Mouse (Mus musculus) liver, adult (tissue): ENCODE results near the gene Rnf114.

ENCODE experiments used
- GATA4 ChIP-seq: IDR thresholded peaks from 2 replicates; pipeline ENCODE4 v1.6.1; 2014; ENCODE audit warnings: mild to moderate bottlenecking, low read length; ENCODE audit not compliant: insufficient replicate concordance

The Rnf114 gene

GRCm38 (mm10) chr2:167540477-167541110 lies 48.1 kb downstream of the Rnf114 start:
- TF ChIP-seq GATA4: no peak

GRCm38 (mm10) chr2:167541324-167541723 lies 48.9 kb downstream of the Rnf114 start:
- no peak for TF ChIP-seq GATA4

GRCm38 (mm10) chr2:167541761-167542160 lies 49.3 kb downstream of the Rnf114 start:
- TF ChIP-seq GATA4: no peak

GRCm38 (mm10) chr2:167542361-167542760 lies 49.9 kb downstream of the Rnf114 start:
- TF ChIP-seq GATA4: no peak

GRCm38 (mm10) chr2:167543121-167544003 lies 50.9 kb downstream of the Rnf114 start:
- no peak; the same call in 1 of the 2 replicates for TF ChIP-seq GATA4

- no peak for TF ChIP-seq GATA4
Measured at GRCm38 (mm10) chr2:167544004-167544356, 51.5 kb downstream of the Rnf114 start.

- no peak for TF ChIP-seq GATA4
Measured at GRCm38 (mm10) chr2:167544456-167544855, 52.0 kb downstream of the Rnf114 start.

- TF ChIP-seq GATA4: no peak
Measured at GRCm38 (mm10) chr2:167546447-167547195, 54.2 kb downstream of the Rnf114 start.

- no peak for TF ChIP-seq GATA4
Measured at GRCm38 (mm10) chr2:167547444-167547843, 55.0 kb downstream of the Rnf114 start.

GRCm38 (mm10) chr2:167548961-167549360 lies 56.5 kb downstream of the Rnf114 start:
- TF ChIP-seq GATA4: no peak

GRCm38 (mm10) chr2:167550341-167550854 lies 58.0 kb downstream of the Rnf114 start:
- no peak for TF ChIP-seq GATA4

GRCm38 (mm10) chr2:167551342-167551920 lies 59.0 kb downstream of the Rnf114 start:
- TF ChIP-seq GATA4: no peak

- no peak for TF ChIP-seq GATA4
Measured at GRCm38 (mm10) chr2:167552292-167552691, 59.8 kb downstream of the Rnf114 start.

- TF ChIP-seq GATA4: no peak
Measured at GRCm38 (mm10) chr2:167552927-167553402, 60.5 kb downstream of the Rnf114 start.

- TF ChIP-seq GATA4: no peak
Measured at GRCm38 (mm10) chr2:167555766-167556165, 63.3 kb downstream of the Rnf114 start.
